Mouse (Mus musculus) cerebellum, adult 11-12 months (tissue): ENCODE data around the gene Atg10.
"Not testable (repeated sequence)": the region's sequence is repeated elsewhere in the genome, so short reads cannot be mapped to it uniquely, and the experiment has no call there.

Experiments used
- DNase-seq: peaks from one replicate; pipeline ENCODE4 v3.0.0; 2022

Gene Atg10

GRCm38 (mm10) chr13:90993602-90994001 is 230.2 kb downstream of the Atg10 start:
- peak; percentile 2 for DNase-seq

- DNase-seq = no peak
Observed at GRCm38 (mm10) chr13:90992948-90993347, 230.8 kb downstream of the Atg10 start.

- no peak for DNase-seq
Observed at GRCm38 (mm10) chr13:90988226-90988625, 235.5 kb downstream of the Atg10 start.

GRCm38 (mm10) chr13:90985417-90985816 is 238.4 kb downstream of the Atg10 start:
- no peak for DNase-seq

- DNase-seq = no peak
Observed at GRCm38 (mm10) chr13:90984073-90984472, 239.7 kb downstream of the Atg10 start.

GRCm38 (mm10) chr13:90981798-90982197 is 242.0 kb downstream of the Atg10 start:
- DNase-seq = no peak

GRCm38 (mm10) chr13:90980878-90981674 is 242.7 kb downstream of the Atg10 start:
- no peak for DNase-seq

- no peak for DNase-seq
Observed at GRCm38 (mm10) chr13:90977057-90977456, 246.7 kb downstream of the Atg10 start.

GRCm38 (mm10) chr13:90973409-90973808 is 250.4 kb downstream of the Atg10 start:
- DNase-seq = no peak

- DNase-seq = no peak
Observed at GRCm38 (mm10) chr13:90970259-90971017, 253.3 kb downstream of the Atg10 start.

GRCm38 (mm10) chr13:90968940-90969339 is 254.8 kb downstream of the Atg10 start:
- no peak for DNase-seq

- peak; percentile 67 for DNase-seq
Observed at GRCm38 (mm10) chr13:90967422-90967821, 256.3 kb downstream of the Atg10 start.

GRCm38 (mm10) chr13:90965996-90966395 is 257.8 kb downstream of the Atg10 start:
- DNase-seq = no peak

GRCm38 (mm10) chr13:90964511-90964910 is 259.3 kb downstream of the Atg10 start:
- DNase-seq = no peak

GRCm38 (mm10) chr13:90962836-90963760 is 260.7 kb downstream of the Atg10 start:
- no peak for DNase-seq

GRCm38 (mm10) chr13:90960591-90960990 is 263.2 kb downstream of the Atg10 start:
- DNase-seq = no peak

GRCm38 (mm10) chr13:90958894-90959293 is 264.9 kb downstream of the Atg10 start:
- DNase-seq = no peak

GRCm38 (mm10) chr13:90939600-90939999 is 284.2 kb downstream of the Atg10 start:
- DNase-seq = no peak

- DNase-seq = no peak
Observed at GRCm38 (mm10) chr13:90939192-90939591, 284.6 kb downstream of the Atg10 start.

GRCm38 (mm10) chr13:90935852-90936251 is 287.9 kb downstream of the Atg10 start:
- DNase-seq = no peak

GRCm38 (mm10) chr13:90933256-90933655 is 290.5 kb downstream of the Atg10 start:
- DNase-seq = no peak

GRCm38 (mm10) chr13:90929847-90930246 is 293.9 kb downstream of the Atg10 start:
- DNase-seq = peak; percentile 34

- not testable (repeated sequence) for DNase-seq
Observed at GRCm38 (mm10) chr13:90928266-90928665, 295.5 kb downstream of the Atg10 start.
